Mouse (Mus musculus) ES-Bruce4 (cell line): ENCODE measurements around the gene Cfap126. TPM values are rescaled to one million over a fixed set of nuclear protein-coding genes. Genes with fewer than 3 reads are reported as not detected.
"Not testable (repeated sequence)": the region's sequence is repeated elsewhere in the genome, so short reads cannot be mapped to it uniquely, and the experiment has no call there.

Source experiments
- H3K27ac ChIP-seq: 2 replicates; pipeline ENCODE4 v1.5.1; 2012; ENCODE audit warnings: low read length, inconsistent platforms; ENCODE audit not compliant: insufficient read depth
- H3K27me3 ChIP-seq: 2 replicates; pipeline ENCODE4 v1.6.1; 2012; ENCODE audit warnings: mild to moderate bottlenecking, low read length, inconsistent platforms; ENCODE audit not compliant: control insufficient read depth, poor library complexity, insufficient read depth, severe bottlenecking
- H3K36me3 ChIP-seq: 2 replicates; pipeline ENCODE4 v1.6.1; 2012; ENCODE audit warnings: inconsistent platforms, mild to moderate bottlenecking, low read length, moderate library complexity; ENCODE audit not compliant: control insufficient read depth, poor library complexity, insufficient read depth, severe bottlenecking
- H3K4me1 ChIP-seq: one replicate; pipeline ENCODE4 v1.8.1; 2011; ENCODE audit warnings: low read length; ENCODE audit not compliant: control insufficient read depth, insufficient read depth
- H3K4me3 ChIP-seq: 2 replicates; pipeline ENCODE4 v1.5.1; 2011; ENCODE audit warnings: low read depth, mild to moderate bottlenecking, low read length
- H3K9ac ChIP-seq: 2 replicates; pipeline ENCODE4 v1.6.1; 2012; ENCODE audit warnings: low read depth, mild to moderate bottlenecking, inconsistent platforms; ENCODE audit not compliant: poor library complexity, severe bottlenecking
- H3K9me3 ChIP-seq: replicated peaks from 2 replicates; pipeline ENCODE4 v1.6.1; 2012; ENCODE audit warnings: mild to moderate bottlenecking, low read length, inconsistent platforms; ENCODE audit not compliant: control insufficient read depth, poor library complexity, insufficient read depth, severe bottlenecking
- polyA plus RNA-seq: library from polyadenylated mRNA; stranded (reverse); fragments of >200 nt; gene quantifications from 2 replicates; pipeline ENCODE4 v1.2.4, GENCODE M21; 2011; ENCODE audit warnings: low read depth; ENCODE audit not compliant: missing spikeins, insufficient read depth, insufficient read length

The Cfap126 gene
- polyA plus RNA-seq, 1 experiment: 6.4 TPM

DNA sequence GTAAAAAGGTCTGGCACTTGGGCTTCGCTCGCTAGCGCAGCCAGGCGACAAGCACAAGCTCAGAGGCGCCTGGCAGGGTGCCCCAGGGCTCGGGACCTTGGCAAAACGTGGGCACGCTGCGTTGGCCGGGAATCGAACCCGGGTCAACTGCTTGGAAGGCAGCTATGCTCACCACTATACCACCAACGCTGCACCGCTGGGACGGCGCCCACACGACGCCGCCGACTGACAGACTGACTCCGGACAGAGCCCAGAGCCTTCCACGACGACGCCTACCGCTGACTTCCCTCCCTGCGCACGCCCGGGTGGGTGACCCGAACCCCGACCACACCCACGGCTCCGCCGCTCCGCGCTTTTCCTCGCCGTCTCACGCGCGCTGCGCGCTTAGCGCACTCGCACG lies 41.5 kb upstream of the Cfap126 start:
- H3K4me3 ChIP-seq, H3K27ac ChIP-seq, H3K4me1 ChIP-seq, H3K9ac ChIP-seq, H3K27me3 ChIP-seq, H3K9me3 ChIP-seq, H3K36me3 ChIP-seq: not testable (repeated sequence)

DNA sequence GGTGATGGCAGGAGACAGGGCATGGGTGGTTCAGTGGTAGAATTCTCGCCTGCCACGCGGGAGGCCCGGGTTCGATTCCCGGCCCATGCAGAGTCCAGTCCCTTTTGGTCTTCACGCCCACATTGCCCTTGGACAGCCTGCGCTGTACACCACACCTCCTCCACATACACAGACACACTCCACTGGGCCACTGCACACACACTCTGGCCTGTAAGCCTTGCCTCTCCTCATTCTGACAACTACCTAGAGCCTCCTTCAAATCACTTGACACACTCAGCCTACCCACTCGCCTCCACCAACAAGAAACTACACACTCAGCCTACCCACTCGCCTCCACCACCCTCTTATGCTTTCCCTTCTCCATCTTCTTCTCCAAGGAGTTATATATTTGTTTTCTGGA lies 39.4 kb upstream of the Cfap126 start:
- H3K4me3 ChIP-seq, H3K9me3 ChIP-seq, H3K36me3 ChIP-seq, H3K9ac ChIP-seq, H3K4me1 ChIP-seq, H3K27me3 ChIP-seq, H3K27ac ChIP-seq: not testable (repeated sequence)

GRCm38 (mm10) chr1:171076176-171076575 lies 37.5 kb upstream of the Cfap126 start:
- H3K9ac ChIP-seq, H3K4me1 ChIP-seq, H3K9me3 ChIP-seq, H3K27me3 ChIP-seq, H3K27ac ChIP-seq, H3K4me3 ChIP-seq, H3K36me3 ChIP-seq: not testable (repeated sequence)

GRCm38 (mm10) chr1:171077192-171077591 lies 36.5 kb upstream of the Cfap126 start:
- H3K27ac ChIP-seq, H3K4me3 ChIP-seq, H3K9me3 ChIP-seq, H3K27me3 ChIP-seq, H3K36me3 ChIP-seq, H3K4me1 ChIP-seq, H3K9ac ChIP-seq: not testable (repeated sequence)

- H3K9me3 ChIP-seq, H3K4me1 ChIP-seq, H3K4me3 ChIP-seq, H3K27ac ChIP-seq, H3K36me3 ChIP-seq, H3K27me3 ChIP-seq: not testable (repeated sequence)
- peak overlapping the region; percentile 73 for H3K9ac ChIP-seq
These were observed 35.8 kb upstream of the Cfap126 start for GRCm38 (mm10) chr1:171077955-171078354.

DNA sequence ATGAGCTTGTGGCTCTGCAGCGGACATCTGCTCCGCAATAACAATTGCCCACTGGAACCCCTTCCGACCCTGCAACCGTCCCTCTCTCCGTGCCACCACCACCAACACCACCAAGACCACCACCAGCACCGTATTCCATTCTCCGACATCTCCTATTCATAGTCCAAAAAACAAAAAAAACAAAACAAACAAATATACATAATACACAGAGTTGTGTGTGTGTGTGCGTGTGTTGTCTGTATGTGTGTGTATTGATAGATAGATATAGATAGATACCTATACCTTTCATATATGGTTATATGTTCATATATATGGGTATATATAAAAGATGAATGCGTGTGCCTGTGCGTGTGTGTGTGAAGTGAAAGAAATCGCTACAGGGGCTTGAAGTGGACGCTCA lies 35.3 kb upstream of the Cfap126 start:
- H3K27ac ChIP-seq, H3K36me3 ChIP-seq, H3K9me3 ChIP-seq, H3K4me3 ChIP-seq, H3K9ac ChIP-seq, H3K4me1 ChIP-seq, H3K27me3 ChIP-seq: not testable (repeated sequence)

GRCm38 (mm10) chr1:171079345-171079744 lies 34.4 kb upstream of the Cfap126 start:
- H3K4me3 ChIP-seq: peak overlapping the region; percentile 16
- H3K27ac ChIP-seq, H3K9ac ChIP-seq, H3K36me3 ChIP-seq, H3K4me1 ChIP-seq, H3K27me3 ChIP-seq, H3K9me3 ChIP-seq: not testable (repeated sequence)

- not testable (repeated sequence) for H3K9ac ChIP-seq, H3K27ac ChIP-seq, H3K4me1 ChIP-seq, H3K4me3 ChIP-seq, H3K9me3 ChIP-seq, H3K27me3 ChIP-seq, H3K36me3 ChIP-seq
These were observed 33.9 kb upstream of the Cfap126 start for GRCm38 (mm10) chr1:171079825-171080224.

DNA sequence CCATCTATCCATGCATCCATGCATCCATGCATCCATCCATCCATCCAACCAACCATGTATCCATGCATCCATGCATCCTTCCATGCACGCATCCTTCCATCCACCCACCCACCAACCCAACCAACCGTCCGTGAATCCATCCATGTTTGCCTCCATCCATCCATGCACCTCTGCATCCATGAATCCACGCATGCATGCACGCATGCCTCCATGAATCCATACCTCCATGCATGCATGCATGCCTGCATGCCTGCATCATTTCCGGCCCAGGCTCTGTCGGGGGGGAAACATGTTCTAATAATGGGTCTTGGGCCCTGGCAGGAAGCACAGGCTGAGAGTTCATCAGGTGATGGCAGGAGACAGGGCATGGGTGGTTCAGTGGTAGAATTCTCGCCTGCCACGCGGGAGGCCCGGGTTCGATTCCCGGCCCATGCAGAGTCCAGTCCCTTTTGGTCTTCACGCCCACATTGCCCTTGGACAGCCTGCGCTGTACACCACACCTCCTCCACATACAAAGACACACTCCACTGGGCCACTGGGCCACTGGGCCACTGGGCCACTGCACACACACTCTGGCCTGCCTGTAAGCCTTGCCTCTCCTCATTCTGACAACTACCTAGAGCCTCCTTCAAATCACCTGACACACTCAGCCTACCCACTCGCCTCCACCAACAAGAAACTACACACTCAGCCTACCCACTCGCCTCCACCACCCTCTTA lies 32.0 kb upstream of the Cfap126 start:
- not testable (repeated sequence) for H3K9ac ChIP-seq, H3K27me3 ChIP-seq, H3K36me3 ChIP-seq, H3K9me3 ChIP-seq, H3K4me3 ChIP-seq, H3K4me1 ChIP-seq, H3K27ac ChIP-seq
